Mouse (Mus musculus): ENCODE results near the gene Rabac1.

Rabac1 gene

DNA sequence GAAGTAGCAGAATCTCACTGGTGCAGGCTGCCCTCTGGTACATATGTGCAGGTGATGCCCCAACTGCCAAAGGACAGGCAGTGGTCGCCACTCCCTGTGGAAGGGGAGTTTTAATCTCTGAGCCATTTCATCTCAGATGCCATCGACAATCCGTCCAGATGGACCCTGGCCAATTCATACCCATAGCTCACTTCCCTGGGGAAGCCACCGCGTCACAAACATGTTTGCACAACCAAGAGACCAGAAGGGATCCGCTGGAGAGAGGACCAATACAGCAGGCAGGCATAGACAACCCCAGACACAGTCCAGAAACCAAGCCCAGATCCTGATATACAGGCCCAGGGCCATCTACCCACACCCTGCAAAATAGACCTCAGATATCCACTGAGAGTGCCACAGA is 42.1 kb downstream of the Rabac1 start:
- no peak for DNase-seq (ENCODE audit: low spot score in 2 of 2)
